Mouse (Mus musculus): Measurements from ENCODE around the gene Chrna5. TPM values are rescaled to one million over a fixed set of nuclear protein-coding genes. Genes with fewer than 3 reads are reported as not detected.

Gene Chrna5
- polyA plus RNA-seq, 1 experiment = 0.13 TPM

DNA sequence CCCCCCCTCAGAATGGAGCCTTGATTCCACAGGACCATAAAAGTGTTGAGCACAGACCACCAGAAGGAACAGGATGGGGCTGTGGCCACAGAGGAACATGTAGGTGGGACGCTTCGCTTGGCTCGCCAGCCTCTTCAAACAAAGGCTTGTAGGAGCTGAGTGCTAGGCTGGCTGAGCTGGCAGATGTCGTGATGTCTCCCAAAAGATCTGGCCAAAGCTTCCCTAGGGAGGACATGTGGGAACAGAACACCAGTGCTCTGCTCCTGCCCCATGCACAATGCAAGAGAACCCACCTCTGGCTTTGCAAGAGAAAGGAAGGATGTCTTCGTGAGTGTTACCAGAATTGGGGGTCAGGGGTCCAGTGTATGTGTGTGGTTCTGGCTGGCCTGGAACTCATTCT lies 42.6 kb downstream of the Chrna5 start:
- Histone ChIP-seq H3K27ac (ENCODE audit: control insufficient read depth, insufficient read depth, low read length) (no peak overlapping the region), H3K27me3 (ENCODE audit: control insufficient read depth, insufficient read depth, low read length) (peaks cover 6% of the 10 kb centered on the region), H3K36me3 (ENCODE audit: control insufficient read depth, insufficient read depth, low read length) (no peaks in the 10 kb centered on the region), H3K4me1 (replicated peaks; ENCODE audit: control insufficient read depth, insufficient read depth, low read length) (no peaks in the 10 kb centered on the region), H3K4me3 (ENCODE audit: control insufficient read depth, insufficient read depth, low read length) (no peak overlapping the region)
- DNase-seq = no peak
- WGBS = 71% methylated on average over 5 of the region's 5 CpGs
- no peak for TF ChIP-seq CTCF (IDR thresholded peaks at IDR 0.05; ENCODE audit: borderline replicate concordance, control insufficient read depth, extremely low read depth, insufficient read depth, low read length, poor library complexity)
- no peak for TF ChIP-seq POLR2A (IDR thresholded peaks at IDR 0.05; ENCODE audit: control insufficient read depth, extremely low read depth, insufficient read depth, low read length, poor library complexity)

- peak; percentile 67 for DNase-seq
- WGBS = 50% methylated on average over 13 of the region's 13 CpGs
- Histone ChIP-seq H3K27ac (ENCODE audit: control insufficient read depth, insufficient read depth, low read length) (no peak overlapping the region), H3K36me3 (ENCODE audit: control insufficient read depth, insufficient read depth, low read length) (no peaks in the 10 kb centered on the region), H3K27me3 (ENCODE audit: control insufficient read depth, insufficient read depth, low read length) (peaks cover 6% of the 10 kb centered on the region), H3K4me1 (replicated peaks; ENCODE audit: control insufficient read depth, insufficient read depth, low read length) (no peaks in the 10 kb centered on the region), H3K4me3 (ENCODE audit: control insufficient read depth, insufficient read depth, low read length) (no peak overlapping the region)
- TF ChIP-seq POLR2A (IDR thresholded peaks at IDR 0.05; ENCODE audit: control insufficient read depth, extremely low read depth, insufficient read depth, low read length, poor library complexity) = no peak
- peak; percentile 51; the same call in 1 of the 2 replicates for TF ChIP-seq CTCF (IDR thresholded peaks at IDR 0.05; ENCODE audit: borderline replicate concordance, control insufficient read depth, extremely low read depth, insufficient read depth, low read length, poor library complexity)
These were observed 43.4 kb downstream of the Chrna5 start for GRCm38 (mm10) chr9:55023902-55024583.

- Histone ChIP-seq H3K27ac (ENCODE audit: control insufficient read depth, insufficient read depth, low read length) (no peak overlapping the region), H3K27me3 (ENCODE audit: control insufficient read depth, insufficient read depth, low read length) (peaks cover 6% of the 10 kb centered on the region), H3K4me3 (ENCODE audit: control insufficient read depth, insufficient read depth, low read length) (no peak overlapping the region), H3K36me3 (ENCODE audit: control insufficient read depth, insufficient read depth, low read length) (no peaks in the 10 kb centered on the region), H3K4me1 (replicated peaks; ENCODE audit: control insufficient read depth, insufficient read depth, low read length) (no peaks in the 10 kb centered on the region)
- DNase-seq = no peak
- TF ChIP-seq CTCF (IDR thresholded peaks at IDR 0.05; ENCODE audit: borderline replicate concordance, control insufficient read depth, extremely low read depth, insufficient read depth, low read length, poor library complexity) (no peak), POLR2A (IDR thresholded peaks at IDR 0.05; ENCODE audit: control insufficient read depth, extremely low read depth, insufficient read depth, low read length, poor library complexity) (no peak)
- WGBS = 21% methylated on average over 38 of the region's 38 CpGs
These were observed 45.0 kb downstream of the Chrna5 start for GRCm38 (mm10) chr9:55025534-55026274.

DNA sequence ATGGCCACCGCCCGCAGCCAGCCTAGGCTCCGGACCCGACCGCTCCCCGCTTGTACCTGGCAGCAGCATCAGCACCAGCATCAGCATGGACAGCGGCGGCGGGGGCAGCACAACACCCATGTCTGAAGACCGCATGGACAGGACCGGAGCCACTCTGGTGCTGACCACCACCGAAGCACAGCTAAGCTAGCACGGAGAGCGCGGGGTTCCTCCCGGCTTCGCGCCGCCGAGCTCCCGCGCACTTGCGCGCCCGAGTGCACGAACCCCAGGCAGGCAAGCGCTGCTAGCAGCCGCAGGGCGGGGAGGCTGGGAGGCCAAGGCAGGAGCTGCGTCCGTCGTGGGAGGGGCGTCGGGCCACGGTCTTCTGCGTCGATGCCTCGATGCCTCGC lies 45.6 kb downstream of the Chrna5 start, which contains the start of gene Chrna3:
Chrna3 (minus strand) TSS at position 288 of the 389 bp plus-strand sequence.
- Histone ChIP-seq H3K4me3 (ENCODE audit: control insufficient read depth, insufficient read depth, low read length) (no peak within 1 kb of the TSS), H3K4me1 (replicated peaks; ENCODE audit: control insufficient read depth, insufficient read depth, low read length) (no peaks in the 10 kb centered on the region), H3K27ac (ENCODE audit: control insufficient read depth, insufficient read depth, low read length) (no peak within 1 kb of the TSS), H3K36me3 (ENCODE audit: control insufficient read depth, insufficient read depth, low read length) (no peaks in the 10 kb centered on the region), H3K27me3 (ENCODE audit: control insufficient read depth, insufficient read depth, low read length) (peaks cover 6% of the 10 kb centered on the region)
- DNase-seq = no peak
- no peak for TF ChIP-seq POLR2A (IDR thresholded peaks at IDR 0.05; ENCODE audit: control insufficient read depth, extremely low read depth, insufficient read depth, low read length, poor library complexity)
- no peak for TF ChIP-seq CTCF (IDR thresholded peaks at IDR 0.05; ENCODE audit: borderline replicate concordance, control insufficient read depth, extremely low read depth, insufficient read depth, low read length, poor library complexity)
- 5% methylated on average over 39 of the region's 39 CpGs for WGBS

DNA sequence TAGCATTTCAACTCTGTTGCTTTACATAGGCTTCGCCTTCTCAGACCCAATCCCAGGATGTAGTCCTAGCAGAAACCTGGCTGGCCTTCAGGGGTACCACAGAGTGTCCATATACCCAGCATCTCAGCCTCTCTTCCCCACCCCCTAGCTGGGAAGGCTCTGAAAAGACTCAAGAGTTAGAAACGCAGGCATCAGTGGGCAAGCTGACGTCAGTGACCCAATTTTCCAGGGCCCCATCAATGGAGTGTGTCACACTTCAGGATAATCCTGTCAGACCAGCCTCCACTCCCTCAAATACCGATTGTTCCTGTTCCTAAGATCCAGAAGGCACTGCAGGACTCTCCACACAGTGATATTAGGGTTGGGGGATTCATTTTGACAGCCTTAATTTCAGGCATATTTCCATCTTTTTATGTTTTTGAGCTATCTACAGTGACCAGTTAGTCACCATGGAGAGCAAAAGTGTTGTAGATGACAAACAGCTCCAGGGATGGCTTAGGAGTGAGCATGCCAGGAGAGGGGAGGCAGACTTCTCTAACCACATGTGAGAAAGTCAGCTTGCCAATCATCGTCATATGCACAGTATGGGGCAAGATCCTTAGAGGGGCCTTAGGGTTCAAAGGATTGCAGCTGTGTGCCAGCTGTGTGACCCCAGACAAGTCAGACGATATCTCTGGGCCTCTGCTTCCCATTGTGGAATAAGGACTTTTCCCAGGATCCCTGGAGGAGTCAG lies 50.9 kb downstream of the Chrna5 start:
- H3K4me1 ChIP-seq (replicated peaks; ENCODE audit: control insufficient read depth, insufficient read depth, low read length) = no peaks in the 10 kb centered on the region
- no peak for TF ChIP-seq POLR2A (IDR thresholded peaks at IDR 0.05; ENCODE audit: control insufficient read depth, extremely low read depth, insufficient read depth, low read length, poor library complexity)
- TF ChIP-seq CTCF (IDR thresholded peaks at IDR 0.05; ENCODE audit: borderline replicate concordance, control insufficient read depth, extremely low read depth, insufficient read depth, low read length, poor library complexity) = no peak
- no peaks in the 10 kb centered on the region for H3K27me3 ChIP-seq (ENCODE audit: control insufficient read depth, insufficient read depth, low read length)

GRCm38 (mm10) chr9:55038948-55039347 lies 58.3 kb downstream of the Chrna5 start:
- no peaks in the 10 kb centered on the region for H3K27me3 ChIP-seq (ENCODE audit: control insufficient read depth, insufficient read depth, low read length)
- WGBS = 87% methylated on average over 8 of the region's 8 CpGs

More for the DNA sequence above, 50.9 kb downstream of the Chrna5 start:
- no peak for DNase-seq
- H3K4me3 ChIP-seq (ENCODE audit: control insufficient read depth, insufficient read depth, low read length) = no peak overlapping the region
- H3K27ac ChIP-seq (ENCODE audit: control insufficient read depth, insufficient read depth, low read length) = no peak overlapping the region
- no peaks in the 10 kb centered on the region for H3K36me3 ChIP-seq (ENCODE audit: control insufficient read depth, insufficient read depth, low read length)
- 73% methylated on average over 6 of the region's 6 CpGs for WGBS

More at GRCm38 (mm10) chr9:55038948-55039347, 58.3 kb downstream of the Chrna5 start:
- no peak for TF ChIP-seq POLR2A (IDR thresholded peaks at IDR 0.05; ENCODE audit: control insufficient read depth, extremely low read depth, insufficient read depth, low read length, poor library complexity)
- TF ChIP-seq CTCF (IDR thresholded peaks at IDR 0.05; ENCODE audit: borderline replicate concordance, control insufficient read depth, extremely low read depth, insufficient read depth, low read length, poor library complexity) = no peak
- Histone ChIP-seq H3K4me3 (ENCODE audit: control insufficient read depth, insufficient read depth, low read length) (no peak overlapping the region), H3K27ac (ENCODE audit: control insufficient read depth, insufficient read depth, low read length) (no peak overlapping the region), H3K4me1 (replicated peaks; ENCODE audit: control insufficient read depth, insufficient read depth, low read length) (no peaks in the 10 kb centered on the region), H3K36me3 (ENCODE audit: control insufficient read depth, insufficient read depth, low read length) (no peaks in the 10 kb centered on the region)
- DNase-seq = no peak
